Mouse (Mus musculus): ENCODE measurements around the gene Cks1b. TPM values are rescaled to one million over a fixed set of nuclear protein-coding genes. Genes with fewer than 3 reads are reported as not detected.
A peak's percentile ranks its signal among the peaks of the same experiment; 100 is the strongest.

The Cks1b gene
- polyA plus RNA-seq, 1 experiment, result 7.4 TPM

GRCm38 (mm10) chr3:89409701-89410100 is 8.5 kb downstream of the Cks1b start:
- Histone ChIP-seq H3K4me1 (ENCODE audit: control insufficient read depth) (peaks cover 33% of the 10 kb centered on the region), H3K9me3 (ENCODE audit: control insufficient read depth, low read length) (peaks cover under 1% of the 10 kb centered on the region; the same call in 1 of the 2 replicates), H3K27me3 (ENCODE audit: control insufficient read depth) (no peaks in the 10 kb centered on the region), H3K36me3 (ENCODE audit: control insufficient read depth) (peaks cover 53% of the 10 kb centered on the region), H3K4me3 (replicated peaks) (no peak overlapping the region)
- TF ChIP-seq TAL1 (IDR thresholded peaks at IDR 0.05; ENCODE audit: low read length) (no peak), GATA1 (IDR thresholded peaks at IDR 0.05; ENCODE audit: low read length) (no peak)

GRCm38 (mm10) chr3:89408448-89408847 is 9.7 kb downstream of the Cks1b start:
- H3K36me3 ChIP-seq (ENCODE audit: control insufficient read depth), result peaks cover 51% of the 10 kb centered on the region
- TF ChIP-seq GATA1 (IDR thresholded peaks at IDR 0.05; ENCODE audit: low read length) (no peak), TAL1 (IDR thresholded peaks at IDR 0.05; ENCODE audit: low read length) (no peak)
- no peaks in the 10 kb centered on the region for H3K9me3 ChIP-seq (ENCODE audit: control insufficient read depth, low read length)
- peaks cover 33% of the 10 kb centered on the region for H3K4me1 ChIP-seq (ENCODE audit: control insufficient read depth)
- no peak overlapping the region for H3K4me3 ChIP-seq (replicated peaks)
- no peaks in the 10 kb centered on the region for H3K27me3 ChIP-seq (ENCODE audit: control insufficient read depth)

DNA sequence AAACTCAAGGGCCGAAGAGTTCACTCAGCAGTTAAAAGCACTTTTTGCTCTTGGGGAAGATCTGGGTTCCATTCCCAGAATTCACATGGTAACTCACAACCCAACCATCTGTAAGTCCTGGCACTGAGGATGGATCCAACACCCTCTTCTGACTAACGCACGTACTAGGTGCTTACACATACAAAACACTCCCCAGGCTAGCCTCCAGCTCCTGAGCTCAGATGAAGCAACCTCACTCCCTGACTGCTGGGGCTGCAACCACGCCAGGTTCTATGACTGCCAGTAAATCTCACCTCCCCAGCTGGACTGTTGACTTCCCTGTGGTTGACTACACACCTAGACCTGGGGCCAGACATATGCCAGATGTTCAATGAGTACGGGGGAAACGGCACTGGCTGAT is 11.3 kb downstream of the Cks1b start:
- Histone ChIP-seq H3K36me3 (ENCODE audit: control insufficient read depth) (peaks cover 61% of the 10 kb centered on the region), H3K9me3 (ENCODE audit: control insufficient read depth, low read length) (no peaks in the 10 kb centered on the region), H3K4me3 (replicated peaks) (no peak overlapping the region), H3K4me1 (ENCODE audit: control insufficient read depth) (peaks cover 26% of the 10 kb centered on the region), H3K27me3 (ENCODE audit: control insufficient read depth) (no peaks in the 10 kb centered on the region)
- TF ChIP-seq GATA1 (IDR thresholded peaks at IDR 0.05; ENCODE audit: low read length) (no peak), TAL1 (IDR thresholded peaks at IDR 0.05; ENCODE audit: low read length) (no peak)

GRCm38 (mm10) chr3:89402693-89403092 is 15.5 kb downstream of the Cks1b start, which contains the start of gene Lenep:
Gene Lenep (minus strand): TSS chr3:89402793.
- no peak within 1 kb of the TSS for H3K4me3 ChIP-seq (replicated peaks)
- H3K27me3 ChIP-seq (ENCODE audit: control insufficient read depth), result no peaks in the 10 kb centered on the region
- peaks cover 55% of the 10 kb centered on the region for H3K36me3 ChIP-seq (ENCODE audit: control insufficient read depth)
- H3K9me3 ChIP-seq (ENCODE audit: control insufficient read depth, low read length), result no peaks in the 10 kb centered on the region
- no peak for TF ChIP-seq TAL1 (IDR thresholded peaks at IDR 0.05; ENCODE audit: low read length)
- no peak for TF ChIP-seq GATA1 (IDR thresholded peaks at IDR 0.05; ENCODE audit: low read length)
- H3K4me1 ChIP-seq (ENCODE audit: control insufficient read depth), result peaks cover 5% of the 10 kb centered on the region

GRCm38 (mm10) chr3:89401329-89401728 is 16.9 kb downstream of the Cks1b start:
- TF ChIP-seq TAL1 (IDR thresholded peaks at IDR 0.05; ENCODE audit: low read length) (no peak), GATA1 (IDR thresholded peaks at IDR 0.05; ENCODE audit: low read length) (no peak)
- no peak overlapping the region for H3K4me3 ChIP-seq (replicated peaks)
- H3K9me3 ChIP-seq (ENCODE audit: control insufficient read depth, low read length), result no peaks in the 10 kb centered on the region
- peaks cover 2% of the 10 kb centered on the region for H3K27me3 ChIP-seq (ENCODE audit: control insufficient read depth)
- H3K36me3 ChIP-seq (ENCODE audit: control insufficient read depth), result peaks cover 45% of the 10 kb centered on the region
- peaks cover 6% of the 10 kb centered on the region for H3K4me1 ChIP-seq (ENCODE audit: control insufficient read depth)

DNA sequence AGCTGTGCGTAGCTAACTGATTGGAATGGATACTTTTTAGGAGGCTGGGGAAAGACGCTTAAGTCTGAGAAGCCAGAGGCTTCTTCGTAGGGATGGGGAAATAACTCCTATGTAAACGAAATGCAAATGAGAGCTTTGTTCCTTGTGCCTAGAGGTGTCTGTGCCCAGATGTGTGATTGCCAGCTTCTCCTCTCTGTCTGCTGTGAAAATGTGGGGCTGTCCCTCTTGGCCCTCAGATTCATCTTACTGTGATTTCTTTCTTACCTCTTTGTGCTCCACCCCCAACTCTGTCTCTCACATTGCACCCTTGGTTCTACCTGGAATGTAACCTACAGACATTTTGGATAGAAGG is 21.6 kb downstream of the Cks1b start:
- peaks cover 50% of the 10 kb centered on the region for H3K4me1 ChIP-seq (ENCODE audit: control insufficient read depth)
- H3K36me3 ChIP-seq (ENCODE audit: control insufficient read depth), result peaks cover 5% of the 10 kb centered on the region
- peaks cover 47% of the 10 kb centered on the region for H3K27me3 ChIP-seq (ENCODE audit: control insufficient read depth)
- no peak for TF ChIP-seq TAL1 (IDR thresholded peaks at IDR 0.05; ENCODE audit: low read length)
- no peak for TF ChIP-seq GATA1 (IDR thresholded peaks at IDR 0.05; ENCODE audit: low read length)
- peaks cover 2% of the 10 kb centered on the region; the same call in 1 of the 2 replicates for H3K9me3 ChIP-seq (ENCODE audit: control insufficient read depth, low read length)
- peak overlapping the region; percentile 68 for H3K4me3 ChIP-seq (replicated peaks)

- peaks cover 2% of the 10 kb centered on the region; the same call in 1 of the 2 replicates for H3K9me3 ChIP-seq (ENCODE audit: control insufficient read depth, low read length)
- peak overlapping the region; percentile 68 for H3K4me3 ChIP-seq (replicated peaks)
- H3K36me3 ChIP-seq (ENCODE audit: control insufficient read depth), result peaks cover 2% of the 10 kb centered on the region; the same call in 1 of the 2 replicates
- H3K4me1 ChIP-seq (ENCODE audit: control insufficient read depth), result peaks cover 50% of the 10 kb centered on the region
- H3K27me3 ChIP-seq (ENCODE audit: control insufficient read depth), result peaks cover 53% of the 10 kb centered on the region
- TF ChIP-seq GATA1 (IDR thresholded peaks at IDR 0.05; ENCODE audit: low read length) (peak; percentile 57; the same call in 1 of the 2 replicates), TAL1 (IDR thresholded peaks at IDR 0.05; ENCODE audit: low read length) (no peak)
Observed at GRCm38 (mm10) chr3:89395806-89396653, 22.2 kb downstream of the Cks1b start.

- Histone ChIP-seq H3K4me1 (ENCODE audit: control insufficient read depth) (peaks cover 54% of the 10 kb centered on the region), H3K9me3 (ENCODE audit: control insufficient read depth, low read length) (peaks cover 2% of the 10 kb centered on the region; the same call in 1 of the 2 replicates)
Observed at GRCm38 (mm10) chr3:89395419-89395805, 22.8 kb downstream of the Cks1b start.

GRCm38 (mm10) chr3:89394894-89395256 is 23.3 kb downstream of the Cks1b start:
- peaks cover 2% of the 10 kb centered on the region; the same call in 1 of the 2 replicates for H3K9me3 ChIP-seq (ENCODE audit: control insufficient read depth, low read length)
- peaks cover 58% of the 10 kb centered on the region for H3K4me1 ChIP-seq (ENCODE audit: control insufficient read depth)
- H3K4me3 ChIP-seq (replicated peaks), result peak overlapping the region; percentile 68
- H3K27me3 ChIP-seq (ENCODE audit: control insufficient read depth), result peaks cover 63% of the 10 kb centered on the region
- TF ChIP-seq GATA1 (IDR thresholded peaks at IDR 0.05; ENCODE audit: low read length) (no peak), TAL1 (IDR thresholded peaks at IDR 0.05; ENCODE audit: low read length) (no peak)
- H3K36me3 ChIP-seq (ENCODE audit: control insufficient read depth), result peaks cover 1% of the 10 kb centered on the region; the same call in 1 of the 2 replicates

More at GRCm38 (mm10) chr3:89395419-89395805, 22.8 kb downstream of the Cks1b start:
- Histone ChIP-seq H3K27me3 (ENCODE audit: control insufficient read depth) (peaks cover 57% of the 10 kb centered on the region), H3K4me3 (replicated peaks) (peak overlapping the region; percentile 68), H3K36me3 (ENCODE audit: control insufficient read depth) (peaks cover 2% of the 10 kb centered on the region; the same call in 1 of the 2 replicates)
- TF ChIP-seq GATA1 (IDR thresholded peaks at IDR 0.05; ENCODE audit: low read length) (no peak), TAL1 (IDR thresholded peaks at IDR 0.05; ENCODE audit: low read length) (no peak)

Measured in erythroblast, embryonic 14.5 days (primary cell).